Mouse (Mus musculus): ENCODE measurements at regions not wholly inside any gene's neighbourhood (a gene's known extent, or its start where the extent isn't known, plus 50 kb on each side); places are given as distances from the start of the nearest gene placed in this dataset.

DNA sequence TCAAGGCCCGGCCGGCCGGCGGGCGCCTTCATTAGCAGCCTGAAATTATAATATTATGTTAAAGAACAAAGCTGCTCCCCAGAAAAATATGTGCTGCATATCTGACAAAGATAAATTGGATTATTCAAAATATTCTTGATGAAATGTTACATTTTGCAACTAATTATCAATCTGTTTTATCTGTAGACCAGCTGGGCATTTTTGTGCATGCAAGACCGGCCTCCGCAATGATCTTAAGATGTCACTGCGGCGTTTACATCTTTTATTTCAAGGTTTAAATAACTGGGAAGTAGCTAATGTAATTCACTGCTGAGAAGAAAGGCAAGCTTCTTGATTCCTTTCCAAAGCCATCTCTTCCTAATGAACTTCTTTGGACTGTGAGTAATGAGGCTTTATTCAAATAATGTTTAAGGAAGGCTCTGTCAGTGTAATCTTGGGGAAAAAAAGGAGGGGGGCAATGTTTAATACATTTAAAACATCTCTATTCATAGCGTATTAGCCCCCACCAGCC is 137.7 kb upstream of the Mki67 start:
- no peak overlapping the region for H3K9ac ChIP-seq (ENCODE audit: low read length)
- no peaks in the 10 kb centered on the region for H3K36me3 ChIP-seq (ENCODE audit: control insufficient read depth, insufficient read depth, low read length)
- H3K27ac ChIP-seq (ENCODE audit: low read depth), result no peak overlapping the region
- H3K9me3 ChIP-seq (ENCODE audit: control insufficient read depth, low read length), result no peaks in the 10 kb centered on the region
- H3K27me3 ChIP-seq (replicated peaks; ENCODE audit: control insufficient read depth, insufficient read depth, low read length), result peaks cover 28% of the 10 kb centered on the region
- WGBS, result 19% methylated on average over 10 of the region's 10 CpGs
- DNase-seq (ENCODE audit: low spot score) (no peak), ATAC-seq (replicated peaks; ENCODE audit: low FRiP score, low TSS enrichment, low read depth) (no peak)
- H3K4me2 ChIP-seq (ENCODE audit: low read length), result peak overlapping the region; percentile 53
- H3K4me3 ChIP-seq (ENCODE audit: low read depth, low read length), result peak overlapping the region; percentile 21
- H3K4me1 ChIP-seq (replicated peaks; ENCODE audit: control insufficient read depth, insufficient read depth, low read length), result peaks cover 11% of the 10 kb centered on the region; the same call in 1 of the 2 replicates

GRCm38 (mm10) chr7:135860288-135860687 is 144.1 kb upstream of the Mki67 start:
- DNase-seq (ENCODE audit: low spot score) (no peak), ATAC-seq (replicated peaks; ENCODE audit: low FRiP score, low TSS enrichment, low read depth) (no peak)
- no peak overlapping the region for H3K4me2 ChIP-seq (ENCODE audit: low read length)
- peaks cover 39% of the 10 kb centered on the region for H3K4me1 ChIP-seq (replicated peaks; ENCODE audit: control insufficient read depth, insufficient read depth, low read length)
- H3K9ac ChIP-seq (ENCODE audit: low read length), result no peak overlapping the region
- no peak overlapping the region for H3K4me3 ChIP-seq (ENCODE audit: low read depth, low read length)
- H3K27ac ChIP-seq (ENCODE audit: low read depth), result peak overlapping the region; percentile 67; the same call in 1 of the 2 replicates
- no peaks in the 10 kb centered on the region for H3K9me3 ChIP-seq (ENCODE audit: control insufficient read depth, low read length)
- WGBS, result 48% methylated on average over 4 of the region's 4 CpGs
- H3K36me3 ChIP-seq (ENCODE audit: control insufficient read depth, insufficient read depth, low read length), result no peaks in the 10 kb centered on the region
- no peaks in the 10 kb centered on the region for H3K27me3 ChIP-seq (replicated peaks; ENCODE audit: control insufficient read depth, insufficient read depth, low read length)

GRCm38 (mm10) chr7:135860741-135861408 is 144.7 kb upstream of the Mki67 start:
- peak overlapping the region; percentile 67 for H3K27ac ChIP-seq (ENCODE audit: low read depth)
- DNase-seq (ENCODE audit: low spot score), result peak; percentile 61

GRCm38 (mm10) chr7:135861409-135861805 is 145.2 kb upstream of the Mki67 start:
- WGBS, result 24% methylated on average over 7 of the region's 7 CpGs
- 0 out of 2 replicates have a peak, but pooled peaks have one; percentile 24 for ATAC-seq (replicated peaks; ENCODE audit: low FRiP score, low TSS enrichment, low read depth)

More at GRCm38 (mm10) chr7:135860741-135861408, 144.7 kb upstream of the Mki67 start:
- 34% methylated on average over 14 of the region's 14 CpGs for WGBS
- Histone ChIP-seq H3K4me1 (replicated peaks; ENCODE audit: control insufficient read depth, insufficient read depth, low read length) (peaks cover 39% of the 10 kb centered on the region), H3K4me2 (ENCODE audit: low read length) (no peak overlapping the region), H3K27me3 (replicated peaks; ENCODE audit: control insufficient read depth, insufficient read depth, low read length) (no peaks in the 10 kb centered on the region), H3K9me3 (ENCODE audit: control insufficient read depth, low read length) (no peaks in the 10 kb centered on the region), H3K9ac (ENCODE audit: low read length) (no peak overlapping the region), H3K4me3 (ENCODE audit: low read depth, low read length) (no peak overlapping the region), H3K36me3 (ENCODE audit: control insufficient read depth, insufficient read depth, low read length) (no peaks in the 10 kb centered on the region)
- ATAC-seq (replicated peaks; ENCODE audit: low FRiP score, low TSS enrichment, low read depth), result 0 out of 2 replicates have a peak, but pooled peaks have one; percentile 22

GRCm38 (mm10) chr7:135863581-135864426 is 147.6 kb upstream of the Mki67 start:
- Histone ChIP-seq H3K9me3 (ENCODE audit: control insufficient read depth, low read length) (no peaks in the 10 kb centered on the region), H3K4me3 (ENCODE audit: low read depth, low read length) (no peak overlapping the region), H3K27ac (ENCODE audit: low read depth) (peak overlapping the region; percentile 33), H3K4me1 (replicated peaks; ENCODE audit: control insufficient read depth, insufficient read depth, low read length) (peaks cover 39% of the 10 kb centered on the region), H3K36me3 (ENCODE audit: control insufficient read depth, insufficient read depth, low read length) (no peaks in the 10 kb centered on the region), H3K9ac (ENCODE audit: low read length) (no peak overlapping the region), H3K27me3 (replicated peaks; ENCODE audit: control insufficient read depth, insufficient read depth, low read length) (no peaks in the 10 kb centered on the region), H3K4me2 (ENCODE audit: low read length) (no peak overlapping the region)
- WGBS, result 27% methylated on average over 22 of the region's 22 CpGs
- ATAC-seq (replicated peaks; ENCODE audit: low FRiP score, low TSS enrichment, low read depth), result peak; percentile 45
- DNase-seq (ENCODE audit: low spot score), result peak; percentile 70

More at GRCm38 (mm10) chr7:135861409-135861805, 145.2 kb upstream of the Mki67 start:
- H3K4me1 ChIP-seq (replicated peaks; ENCODE audit: control insufficient read depth, insufficient read depth, low read length), result peaks cover 39% of the 10 kb centered on the region
- no peak overlapping the region for H3K4me2 ChIP-seq (ENCODE audit: low read length)
- H3K27ac ChIP-seq (ENCODE audit: low read depth), result peak overlapping the region; percentile 67
- no peaks in the 10 kb centered on the region for H3K36me3 ChIP-seq (ENCODE audit: control insufficient read depth, insufficient read depth, low read length)
- no peaks in the 10 kb centered on the region for H3K9me3 ChIP-seq (ENCODE audit: control insufficient read depth, low read length)
- no peak overlapping the region for H3K9ac ChIP-seq (ENCODE audit: low read length)
- peak; percentile 69 for DNase-seq (ENCODE audit: low spot score)
- H3K27me3 ChIP-seq (replicated peaks; ENCODE audit: control insufficient read depth, insufficient read depth, low read length), result no peaks in the 10 kb centered on the region
- H3K4me3 ChIP-seq (ENCODE audit: low read depth, low read length), result no peak overlapping the region

GRCm38 (mm10) chr7:135870981-135871380 is 154.8 kb upstream of the Mki67 start:
- Histone ChIP-seq H3K4me2 (ENCODE audit: low read length) (no peak overlapping the region), H3K36me3 (ENCODE audit: control insufficient read depth, insufficient read depth, low read length) (no peaks in the 10 kb centered on the region), H3K4me1 (replicated peaks; ENCODE audit: control insufficient read depth, insufficient read depth, low read length) (no peaks in the 10 kb centered on the region), H3K27me3 (replicated peaks; ENCODE audit: control insufficient read depth, insufficient read depth, low read length) (no peaks in the 10 kb centered on the region), H3K9ac (ENCODE audit: low read length) (no peak overlapping the region), H3K27ac (ENCODE audit: low read depth) (no peak overlapping the region), H3K4me3 (ENCODE audit: low read depth, low read length) (no peak overlapping the region), H3K9me3 (ENCODE audit: control insufficient read depth, low read length) (no peaks in the 10 kb centered on the region)
- DNase-seq (ENCODE audit: low spot score) (no peak), ATAC-seq (replicated peaks; ENCODE audit: low FRiP score, low TSS enrichment, low read depth) (no peak)
- WGBS, result 79% methylated on average over 6 of the region's 6 CpGs

GRCm38 (mm10) chr7:135877091-135877874 is 161.1 kb upstream of the Mki67 start:
- Histone ChIP-seq H3K4me3 (ENCODE audit: low read depth, low read length) (no peak overlapping the region), H3K4me1 (replicated peaks; ENCODE audit: control insufficient read depth, insufficient read depth, low read length) (no peaks in the 10 kb centered on the region), H3K27ac (ENCODE audit: low read depth) (0 out of 2 replicates have a peak overlapping the region, but pooled peaks have one; percentile 1), H3K27me3 (replicated peaks; ENCODE audit: control insufficient read depth, insufficient read depth, low read length) (no peaks in the 10 kb centered on the region), H3K4me2 (ENCODE audit: low read length) (no peak overlapping the region), H3K9me3 (ENCODE audit: control insufficient read depth, low read length) (no peaks in the 10 kb centered on the region), H3K36me3 (ENCODE audit: control insufficient read depth, insufficient read depth, low read length) (no peaks in the 10 kb centered on the region), H3K9ac (ENCODE audit: low read length) (no peak overlapping the region)
- DNase-seq (ENCODE audit: low spot score) (no peak), ATAC-seq (replicated peaks; ENCODE audit: low FRiP score, low TSS enrichment, low read depth) (no peak)
- 81% methylated on average over 6 of the region's 6 CpGs for WGBS

GRCm38 (mm10) chr7:135878750-135879149 is 162.6 kb upstream of the Mki67 start:
- H3K27ac ChIP-seq (ENCODE audit: low read depth), result no peak overlapping the region
- no peaks in the 10 kb centered on the region for H3K4me1 ChIP-seq (replicated peaks; ENCODE audit: control insufficient read depth, insufficient read depth, low read length)
- H3K4me2 ChIP-seq (ENCODE audit: low read length), result no peak overlapping the region
- no peaks in the 10 kb centered on the region for H3K9me3 ChIP-seq (ENCODE audit: control insufficient read depth, low read length)
- WGBS, result 49% methylated on average over 3 of the region's 3 CpGs
- no peak overlapping the region for H3K4me3 ChIP-seq (ENCODE audit: low read depth, low read length)
- ATAC-seq (replicated peaks; ENCODE audit: low FRiP score, low TSS enrichment, low read depth), result no peak
- no peak overlapping the region for H3K9ac ChIP-seq (ENCODE audit: low read length)
- DNase-seq (ENCODE audit: low spot score), result no peak
- no peaks in the 10 kb centered on the region for H3K27me3 ChIP-seq (replicated peaks; ENCODE audit: control insufficient read depth, insufficient read depth, low read length)
- no peaks in the 10 kb centered on the region for H3K36me3 ChIP-seq (ENCODE audit: control insufficient read depth, insufficient read depth, low read length)

Data from intestine, embryonic 14.5 days (tissue).